Mouse (Mus musculus): ENCODE data around the gene Opa1. TPM values are rescaled to one million over a fixed set of nuclear protein-coding genes. Genes with fewer than 3 reads are reported as not detected.

The Opa1 gene
- polyA plus RNA-seq (2012; rRNA removed): 45.3 and 49.9 TPM in 2 replicates

DNA sequence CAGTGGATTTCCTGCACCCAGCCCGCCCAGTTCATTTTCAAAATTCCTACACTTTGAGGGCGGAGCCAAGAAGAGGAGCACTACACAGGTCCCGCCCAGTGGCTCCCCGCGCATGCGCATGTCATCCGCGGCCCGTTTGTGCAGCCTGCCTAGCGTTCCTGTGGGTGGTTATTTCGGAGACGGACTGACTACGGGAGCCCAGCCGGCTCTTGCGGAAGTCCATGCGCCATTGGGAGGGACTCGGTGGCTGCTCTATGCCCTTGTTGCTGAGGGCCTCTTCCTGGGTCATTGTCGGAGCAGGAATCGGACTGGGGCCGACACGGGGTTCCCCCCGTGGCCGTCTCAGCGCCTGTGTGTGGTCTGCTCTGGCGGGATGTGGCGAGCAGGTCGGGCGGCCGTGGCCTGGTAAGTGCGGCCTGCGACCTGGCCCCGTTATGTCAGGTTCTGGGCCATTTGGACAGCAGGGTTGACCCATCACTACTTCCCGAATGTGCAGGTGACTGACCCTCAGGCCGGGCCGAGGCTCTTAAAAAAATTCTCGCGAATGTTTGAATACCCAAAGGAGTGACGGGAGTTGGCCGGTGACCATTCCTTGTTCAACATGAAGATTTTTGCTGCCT lies at the start of gene Opa1:
Opa1 (plus strand) TSS at position 168 of the 620 bp plus-strand sequence.
- DNase-seq (ENCODE audit: extremely low spot score in 1 of 2, low spot score in 1 of 2): peak; percentile 90 to 99

DNA sequence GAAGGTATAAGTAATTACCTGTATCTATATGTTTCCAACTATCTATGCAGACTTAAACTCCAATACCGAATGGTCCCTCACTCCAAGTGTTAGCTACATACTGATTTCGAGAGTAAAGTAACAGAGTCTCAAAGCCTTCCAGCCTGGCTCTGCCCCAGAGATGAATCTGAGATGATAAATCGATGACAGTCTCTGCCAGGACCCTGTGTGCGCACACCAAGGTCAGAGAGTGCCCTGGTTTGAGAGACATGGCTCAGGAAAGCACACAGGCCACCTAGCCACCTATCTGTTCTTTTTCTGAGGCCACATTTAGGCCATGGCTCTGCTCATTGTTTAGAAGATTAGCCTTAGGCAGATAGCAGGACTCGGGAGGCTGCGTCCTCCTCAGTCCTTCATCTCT lies 45.5 kb upstream of the Opa1 start:
- DNase-seq (ENCODE audit: extremely low spot score in 1 of 2, low spot score in 1 of 2): no peak

DNA sequence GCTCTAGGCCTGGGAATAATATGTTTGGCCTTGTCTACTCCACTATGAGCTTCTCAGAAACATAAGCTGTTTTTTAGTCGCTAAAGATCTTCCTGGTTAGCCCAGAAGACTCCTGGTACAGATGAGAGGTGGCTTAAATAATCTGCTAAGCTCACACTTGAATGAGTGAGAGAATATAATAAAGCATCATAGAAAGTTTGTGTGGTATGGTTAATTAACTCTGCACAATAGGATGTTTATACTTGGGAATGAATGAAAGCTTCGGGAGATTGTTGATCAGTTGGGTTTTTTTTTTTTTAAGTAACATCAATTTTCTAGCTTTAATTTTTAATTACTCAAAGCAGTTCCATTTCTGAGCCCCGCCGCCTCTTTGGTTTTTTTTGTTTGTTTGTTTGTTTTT lies 43.3 kb upstream of the Opa1 start:
- no peak for DNase-seq (ENCODE audit: extremely low spot score in 1 of 2, low spot score in 1 of 2)

DNA sequence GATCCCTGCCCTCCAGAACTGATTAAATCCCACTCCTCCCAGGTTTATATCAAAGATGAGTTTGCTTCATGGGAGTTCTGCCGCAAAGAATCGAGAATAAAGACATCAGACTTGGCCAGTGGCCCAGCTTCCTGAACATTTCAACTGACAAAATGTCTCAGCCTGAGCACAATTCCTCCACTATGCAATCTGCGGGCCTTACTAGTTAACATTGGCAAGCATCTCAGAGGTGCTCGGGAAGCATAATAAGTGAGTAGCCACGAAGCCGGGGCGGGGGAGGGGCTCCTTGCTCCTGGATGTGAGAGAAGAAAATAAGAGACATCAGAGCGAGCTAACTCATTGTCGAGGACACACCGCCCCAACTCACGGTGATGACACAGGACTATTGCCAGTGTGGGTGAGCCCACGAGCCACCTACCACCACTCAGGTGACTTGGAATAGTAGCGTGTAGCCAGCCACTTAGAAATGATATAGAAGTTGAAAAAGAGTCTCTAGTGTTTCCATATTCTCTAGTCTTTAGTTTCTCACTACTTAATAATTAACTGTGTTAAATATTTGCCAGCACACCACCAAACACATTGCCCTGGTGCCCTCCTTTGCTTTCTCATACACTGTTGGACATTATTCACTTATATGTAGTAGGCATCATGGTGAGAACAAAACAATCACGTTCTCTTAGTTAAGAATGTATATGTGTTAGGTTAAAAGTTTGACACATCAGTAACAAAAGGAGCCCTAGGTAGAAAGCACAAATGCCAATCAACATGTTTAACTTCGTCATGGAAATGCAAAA lies 42.5 kb upstream of the Opa1 start:
- peak in 1 of 2 experiments; percentile 37 for DNase-seq (ENCODE audit: extremely low spot score in 1 of 2, low spot score in 1 of 2)

DNA sequence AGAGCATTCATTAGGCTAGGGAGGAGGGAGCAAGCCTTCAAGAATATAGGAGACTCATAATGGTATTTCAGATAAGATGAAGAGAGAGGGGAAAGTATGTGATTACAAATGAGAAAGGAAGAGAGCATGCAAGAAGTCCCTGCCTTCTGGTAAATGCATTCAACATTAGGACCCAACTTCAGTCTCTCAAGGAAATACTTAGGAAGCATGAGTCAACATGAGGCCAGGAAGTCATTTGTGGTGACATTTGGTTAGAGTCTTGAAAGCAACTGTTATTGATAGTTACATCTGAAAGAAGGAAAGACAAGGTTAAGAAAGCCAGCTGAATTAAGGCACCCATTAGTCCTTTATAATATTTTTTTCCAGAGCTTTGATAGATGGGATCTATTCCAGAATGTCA lies 39.2 kb upstream of the Opa1 start:
- DNase-seq (ENCODE audit: extremely low spot score in 1 of 2, low spot score in 1 of 2): no peak

DNA sequence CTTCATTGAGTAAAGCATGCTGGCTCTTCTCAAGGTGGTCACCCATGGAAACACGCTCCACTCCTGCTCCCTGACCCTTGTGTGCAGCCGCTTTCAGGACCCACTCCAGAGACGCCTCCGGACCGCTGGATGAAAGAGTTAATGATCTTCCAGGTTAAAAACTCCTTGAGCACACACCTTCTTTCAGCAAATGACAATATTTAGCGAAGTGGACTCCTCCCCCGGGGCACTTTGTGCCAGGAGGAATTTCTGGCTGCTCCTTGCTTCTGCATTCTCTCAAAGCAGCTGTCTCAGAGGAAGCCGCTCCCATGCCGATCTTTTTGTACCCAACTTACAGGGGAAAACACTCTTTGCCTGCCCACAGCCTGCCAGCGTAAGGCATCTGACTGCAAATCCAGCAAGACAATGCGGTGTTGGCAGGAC lies 37.9 kb upstream of the Opa1 start:
- DNase-seq (ENCODE audit: extremely low spot score in 1 of 2, low spot score in 1 of 2): peak in 1 of 2 experiments; percentile 17

DNA sequence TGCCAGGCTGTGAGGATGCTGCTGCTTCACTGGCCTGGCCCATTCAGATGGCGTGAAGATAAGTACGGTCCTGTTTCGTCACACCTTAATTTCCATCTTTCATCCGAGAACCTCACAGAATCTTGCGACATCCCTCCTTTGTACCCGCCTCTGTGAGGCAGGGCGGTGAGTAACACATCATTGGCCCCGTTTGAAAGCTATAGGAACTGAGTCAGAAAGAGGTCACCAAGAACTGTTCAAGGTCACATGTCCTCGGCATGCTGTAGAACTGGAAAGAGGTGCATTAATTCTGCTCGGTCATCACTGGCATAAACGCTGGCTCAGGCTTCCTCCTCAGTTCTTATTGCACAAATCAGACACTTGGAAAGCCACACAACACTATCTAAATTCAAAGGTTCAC lies 34.3 kb upstream of the Opa1 start, which contains the start of gene Atp13a4:
Atp13a4 (minus strand) TSS at position 36 of the 400 bp plus-strand sequence.
- DNase-seq (ENCODE audit: extremely low spot score in 1 of 2, low spot score in 1 of 2): no peak

DNA sequence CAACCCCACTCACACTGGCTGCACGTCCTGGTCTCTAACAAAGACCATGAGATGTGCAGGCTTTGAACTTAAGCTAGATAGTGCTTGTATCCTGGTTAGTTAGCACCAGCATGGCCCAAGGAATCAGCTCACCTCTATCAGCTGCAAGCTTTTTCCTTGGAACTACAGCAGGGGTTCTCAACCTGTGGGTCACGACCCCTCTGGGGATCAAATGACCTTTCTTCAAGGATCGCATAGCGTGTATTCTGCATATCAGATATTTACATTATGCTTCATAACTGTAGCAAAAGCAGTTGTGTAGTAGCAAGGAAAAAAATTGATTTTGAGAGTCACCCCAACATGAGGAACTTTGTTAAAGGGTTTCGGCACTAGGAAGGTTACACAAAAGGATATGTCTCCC lies 19.5 kb upstream of the Opa1 start:
- no peak for DNase-seq (ENCODE audit: extremely low spot score in 1 of 2, low spot score in 1 of 2)

DNA sequence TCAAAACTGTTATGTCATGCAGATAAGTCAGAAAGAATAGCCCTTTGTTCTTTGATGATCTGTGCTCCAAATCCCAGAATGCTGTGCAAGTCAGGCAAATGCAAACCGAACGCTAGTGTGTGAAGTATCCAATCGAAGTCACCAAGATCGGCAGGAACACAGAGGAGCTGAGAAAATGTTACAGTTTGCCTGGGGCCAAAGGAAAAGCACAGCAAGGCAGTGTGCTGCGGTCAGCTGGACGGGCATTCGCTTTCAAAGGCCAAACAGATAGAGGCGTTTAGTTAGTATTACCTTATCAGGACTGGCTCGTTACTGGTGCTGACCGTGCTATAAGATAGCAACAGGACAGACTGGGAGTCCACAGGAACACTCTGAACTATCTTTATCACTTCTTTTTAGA lies 18.7 kb upstream of the Opa1 start:
- no peak for DNase-seq (ENCODE audit: extremely low spot score in 1 of 2, low spot score in 1 of 2)

DNA sequence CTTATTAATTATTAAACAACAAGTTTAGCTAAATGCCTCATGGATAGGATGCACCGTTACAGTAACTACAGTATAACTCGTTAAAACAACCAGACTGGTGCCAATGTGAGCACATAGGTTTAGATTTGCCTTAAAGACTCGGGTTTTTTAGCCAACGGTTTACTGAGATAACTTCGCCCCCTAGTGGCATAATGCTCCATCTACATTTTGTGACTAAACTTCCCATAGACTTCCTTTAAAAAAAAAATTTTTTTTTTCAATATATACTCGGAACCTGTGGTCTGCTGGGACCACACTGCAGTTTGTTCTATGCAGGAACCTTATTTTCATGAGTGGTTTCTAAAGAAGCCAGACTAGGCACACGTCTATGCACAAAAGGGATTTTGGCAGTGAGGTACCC lies 18.3 kb upstream of the Opa1 start:
- DNase-seq (ENCODE audit: extremely low spot score in 1 of 2, low spot score in 1 of 2): peak; percentile 21 to 88

DNA sequence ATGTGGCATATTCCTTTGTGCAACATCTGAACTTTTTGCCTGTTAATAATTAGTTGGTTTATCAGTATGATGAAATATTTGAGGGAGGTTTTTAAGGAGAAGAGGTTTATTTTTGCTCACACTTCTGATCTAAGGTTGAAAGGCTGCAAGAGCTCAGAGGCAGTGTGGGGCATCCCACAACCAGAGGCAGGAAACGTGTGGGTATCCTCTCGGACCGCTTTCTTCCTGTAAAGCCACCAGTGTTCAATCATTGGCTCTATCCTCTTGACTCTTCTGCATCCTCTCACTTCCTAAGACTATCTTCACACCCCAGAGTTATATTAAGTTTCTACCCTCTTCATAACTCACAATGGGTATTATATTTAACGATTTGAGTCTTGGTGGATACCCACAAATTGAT lies 5.1 kb upstream of the Opa1 start:
- no peak for DNase-seq (ENCODE audit: extremely low spot score in 1 of 2, low spot score in 1 of 2)

DNA sequence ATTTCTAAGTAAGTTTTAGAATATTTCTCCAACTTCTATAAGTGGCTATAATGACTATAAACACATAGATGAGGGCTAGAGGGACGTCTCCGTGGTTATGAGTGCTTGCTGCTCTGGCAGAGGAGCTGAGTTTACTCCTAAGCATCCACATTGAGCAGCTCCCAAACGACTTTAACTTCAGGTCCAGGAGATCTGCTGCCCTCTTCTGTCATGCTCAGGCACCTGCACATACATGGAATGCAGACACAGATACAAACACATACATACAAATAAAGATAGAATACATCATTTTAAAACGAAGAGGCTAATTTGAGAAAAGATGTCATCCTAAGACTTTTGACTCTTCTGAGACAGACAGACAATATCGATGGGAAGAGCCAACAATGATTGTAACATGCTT lies 3.5 kb upstream of the Opa1 start:
- DNase-seq (ENCODE audit: extremely low spot score in 1 of 2, low spot score in 1 of 2): peak in 1 of 2 experiments; percentile 38

DNA sequence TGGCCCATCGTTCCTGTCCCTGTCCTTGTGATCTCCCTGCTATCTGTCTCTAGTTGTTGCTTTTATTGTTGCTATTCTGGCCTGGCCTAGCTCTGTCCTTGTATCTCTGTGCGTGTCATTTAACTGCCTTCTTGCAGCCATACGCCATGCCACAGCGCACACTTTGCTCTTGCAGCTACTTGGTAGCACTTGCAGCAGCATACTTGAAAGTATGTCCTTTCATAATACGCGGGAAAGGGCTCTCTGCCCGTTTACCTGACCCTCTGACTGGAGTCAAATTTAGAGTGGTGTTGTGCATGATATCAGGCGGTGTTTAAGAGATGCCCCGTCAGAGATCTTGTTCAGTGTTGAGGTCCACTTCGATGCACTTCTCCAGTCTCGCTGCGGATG lies 648 bp downstream of the Opa1 start:
- DNase-seq (ENCODE audit: extremely low spot score in 1 of 2, low spot score in 1 of 2): no peak

DNA sequence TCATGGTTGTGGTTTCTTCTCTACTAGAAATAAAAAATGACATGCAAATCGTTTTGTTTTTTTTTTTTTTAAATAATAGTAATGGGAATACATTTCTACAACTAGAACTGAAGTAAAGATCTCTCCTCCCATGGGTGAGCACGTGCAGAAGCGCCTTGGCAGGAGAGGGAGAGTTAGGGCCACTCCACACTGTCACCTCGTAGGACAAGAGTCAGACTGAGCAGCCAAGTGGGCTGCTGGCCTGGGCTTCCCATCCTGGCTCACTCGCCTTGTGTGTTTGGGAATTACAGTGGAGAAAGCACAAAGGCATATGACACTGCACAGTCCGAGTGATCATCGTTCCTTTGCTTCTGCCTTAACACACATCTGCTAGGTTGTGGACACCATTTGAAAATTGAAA lies 13.0 kb downstream of the Opa1 start:
- no peak for DNase-seq (ENCODE audit: extremely low spot score in 1 of 2, low spot score in 1 of 2)

DNA sequence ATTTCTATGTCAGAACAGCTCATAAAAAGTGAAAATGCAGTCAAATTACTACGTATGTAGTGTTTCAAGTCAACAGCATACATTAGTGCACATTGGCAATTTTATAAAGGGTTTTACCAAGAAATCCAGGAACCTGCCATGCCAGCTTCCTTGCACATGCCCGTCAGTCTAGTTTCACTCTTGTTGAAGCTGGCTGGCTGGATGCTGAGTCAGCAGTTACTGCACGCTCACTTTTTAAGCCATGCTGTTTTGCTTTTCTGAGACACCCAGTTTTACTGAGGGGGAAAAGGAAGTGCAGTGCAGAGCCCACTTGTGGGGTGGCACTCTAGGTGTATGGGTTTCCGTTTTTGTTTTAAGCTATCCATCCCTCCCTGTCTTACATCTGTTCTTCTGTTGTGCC lies 18.0 kb downstream of the Opa1 start:
- DNase-seq (ENCODE audit: extremely low spot score in 1 of 2, low spot score in 1 of 2): no peak

DNA sequence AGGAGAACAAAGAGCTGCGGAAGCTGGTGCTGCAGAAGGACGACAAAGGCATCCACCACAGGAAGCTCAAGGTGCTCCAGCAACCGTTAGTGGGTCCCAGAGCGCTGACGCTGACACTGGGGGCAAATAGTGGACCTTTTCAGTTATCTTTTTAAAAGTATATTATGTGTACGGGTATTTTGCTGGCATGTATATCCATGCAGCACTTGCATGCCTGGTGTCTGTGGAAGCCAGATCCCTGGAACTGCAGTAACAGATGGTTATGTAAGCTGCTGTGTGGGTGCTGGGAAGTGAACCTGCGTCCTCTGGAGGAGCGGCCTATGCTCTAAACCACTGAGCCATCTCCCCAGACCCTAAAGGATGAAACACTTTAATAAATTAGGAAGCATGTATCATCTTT lies 26.4 kb downstream of the Opa1 start:
- peak; percentile 29 to 70 for DNase-seq (ENCODE audit: extremely low spot score in 1 of 2, low spot score in 1 of 2)

DNA sequence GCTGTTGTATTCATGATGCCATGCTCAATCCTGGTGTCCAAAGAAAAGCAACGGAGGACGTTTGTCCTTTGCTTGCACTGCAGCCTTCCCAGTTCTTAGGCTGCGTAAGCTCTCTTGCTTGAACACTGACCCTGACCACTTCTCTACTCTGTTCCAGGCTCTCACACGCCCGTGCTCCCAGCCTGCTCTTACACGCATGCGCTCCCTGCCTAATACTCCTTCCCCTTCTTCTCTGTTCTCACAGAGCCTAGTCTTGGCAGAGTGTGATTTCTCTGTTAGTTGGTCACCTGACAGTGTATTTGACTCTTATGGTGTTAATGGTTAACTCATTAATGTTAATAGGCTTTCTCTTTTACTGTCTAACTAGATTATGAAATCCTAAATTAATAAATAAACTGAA lies 28.0 kb downstream of the Opa1 start:
- DNase-seq (ENCODE audit: extremely low spot score in 1 of 2, low spot score in 1 of 2): no peak

DNA sequence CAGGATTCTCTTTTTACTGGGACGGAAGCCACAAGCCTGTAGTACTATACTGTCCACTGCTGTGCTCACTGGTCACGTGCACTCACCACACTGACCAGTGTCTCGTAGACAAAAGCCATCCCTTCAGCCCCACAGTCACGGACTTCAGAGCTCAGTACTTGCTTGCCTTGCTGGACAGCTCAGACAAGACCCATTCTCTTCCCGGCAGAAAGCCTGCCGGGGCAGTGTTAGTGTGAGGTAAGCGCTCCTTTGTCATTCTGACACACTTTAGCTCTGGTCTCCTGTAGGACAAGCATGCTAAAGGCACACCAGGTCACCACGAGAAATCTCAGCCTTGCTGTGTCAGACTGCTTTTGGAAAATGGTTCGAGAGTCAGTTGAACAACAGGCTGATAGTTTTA lies 35.6 kb downstream of the Opa1 start:
- no peak for DNase-seq (ENCODE audit: extremely low spot score in 1 of 2, low spot score in 1 of 2)

DNA sequence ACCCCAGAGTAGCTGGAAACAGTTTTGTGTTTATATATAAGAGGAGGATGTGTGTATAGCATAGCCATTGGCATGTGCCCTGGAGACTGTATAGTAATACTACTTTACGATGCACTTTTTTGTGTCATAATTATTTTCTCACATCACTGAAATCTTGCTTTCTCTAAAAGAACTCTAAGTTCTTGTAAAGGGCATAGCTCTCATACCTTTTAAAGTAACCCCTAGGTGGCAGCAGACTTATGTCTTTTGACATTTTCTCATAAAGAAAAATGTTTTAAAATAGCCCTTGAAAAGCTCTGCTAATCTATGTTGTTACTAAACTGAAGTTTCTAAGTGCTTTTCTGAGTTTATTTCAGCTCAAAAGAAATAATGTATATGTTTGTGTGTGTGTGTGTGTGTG lies 49.9 kb downstream of the Opa1 start:
- DNase-seq (ENCODE audit: extremely low spot score in 1 of 2, low spot score in 1 of 2): peak in 1 of 2 experiments; percentile 72

DNA sequence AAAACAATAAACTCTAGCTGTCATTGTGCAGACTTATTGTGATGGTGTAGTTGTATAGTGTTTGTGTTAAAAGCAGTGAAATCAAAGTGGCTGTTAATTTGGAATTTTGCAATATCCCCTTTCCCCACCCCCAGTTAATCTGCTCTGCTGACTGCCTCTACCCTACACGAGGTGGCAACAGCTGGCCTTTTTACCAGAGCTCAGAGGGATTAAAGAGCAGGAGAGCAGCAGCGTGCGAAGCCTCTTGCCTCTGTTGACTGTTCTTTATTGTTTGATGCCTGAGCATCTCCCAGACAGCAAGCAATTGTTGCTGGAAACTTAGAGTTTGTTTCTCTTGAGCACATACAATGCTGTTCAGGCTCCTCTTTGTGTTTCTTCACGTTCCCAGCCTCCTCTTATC lies 56.6 kb downstream of the Opa1 start:
- DNase-seq (ENCODE audit: extremely low spot score in 1 of 2, low spot score in 1 of 2): no peak

DNA sequence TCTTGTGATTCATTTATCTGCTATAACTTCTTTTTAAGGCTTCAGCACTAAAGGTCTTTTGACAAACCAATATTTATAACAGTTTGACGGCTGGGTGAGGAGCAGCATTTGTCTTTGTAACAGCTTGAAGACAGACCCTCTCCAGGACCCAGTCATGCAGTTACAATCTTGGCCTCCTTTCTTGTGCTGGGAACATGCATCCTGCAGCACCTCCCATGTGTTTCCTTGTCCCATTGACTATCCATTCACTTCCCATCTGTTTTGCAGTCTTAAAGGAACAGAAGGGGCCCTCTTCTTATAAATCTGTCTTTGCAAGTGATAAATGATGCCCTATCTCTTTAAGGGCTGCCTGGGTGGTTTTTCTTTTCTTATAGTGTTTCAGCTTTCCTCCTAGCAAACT lies 63.2 kb downstream of the Opa1 start:
- no peak for DNase-seq (ENCODE audit: extremely low spot score in 1 of 2, low spot score in 1 of 2)

DNA sequence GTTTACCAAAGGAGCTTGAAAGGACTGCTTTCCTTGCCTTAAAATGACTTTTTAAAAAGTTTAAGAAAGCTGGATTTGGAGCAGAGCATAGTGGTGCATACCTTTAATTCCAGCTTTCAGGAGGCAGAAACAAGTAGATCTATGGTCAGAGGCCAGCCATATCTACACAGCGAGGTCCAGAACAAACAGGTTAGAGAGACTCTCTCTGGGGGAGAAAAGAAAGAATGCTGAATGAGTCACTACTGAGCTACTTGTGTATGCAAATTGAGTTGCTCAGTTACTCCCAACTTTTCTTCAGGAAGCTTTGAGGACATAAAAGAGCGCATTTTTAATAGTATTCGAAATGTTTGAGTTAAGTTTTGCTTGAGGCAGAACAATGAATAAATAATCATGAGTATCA lies 65.7 kb downstream of the Opa1 start:
- DNase-seq (ENCODE audit: extremely low spot score in 1 of 2, low spot score in 1 of 2): no peak
